Mouse (Mus musculus) embryonic facial prominence, embryonic 15.5 days (tissue): ENCODE results near the gene Cd72. TPM values are rescaled to one million over a fixed set of nuclear protein-coding genes. Genes with fewer than 3 reads are reported as not detected.

Source experiments
- ATAC-seq: fragments of 200-750 bp; cut with Nextera tagmentation; 2 replicates; pipeline ENCODE4 v1.8.0; 2017; ENCODE audit warnings: low read depth, moderate TSS enrichment; ENCODE audit not compliant: insufficient number of reproducible peaks, low FRiP score, low TSS enrichment
- H3K27ac ChIP-seq: fragments of 300-500 bp; sonication (generic); replicated peaks from 2 replicates; pipeline ENCODE4 v1.5.1; 2015; ENCODE audit warnings: mild to moderate bottlenecking, inconsistent platforms
- H3K27me3 ChIP-seq: fragments of 300-500 bp; sonication (generic); 2 replicates; pipeline ENCODE4 v1.6.1; 2015; ENCODE audit warnings: inconsistent platforms
- H3K36me3 ChIP-seq: fragments of 300-500 bp; sonication (generic); 2 replicates; pipeline ENCODE4 v1.6.1; 2015; ENCODE audit warnings: mild to moderate bottlenecking, inconsistent platforms
- H3K4me1 ChIP-seq: fragments of 300-500 bp; sonication (generic); 2 replicates; pipeline ENCODE4 v1.6.1; 2015; ENCODE audit warnings: inconsistent platforms
- H3K4me2 ChIP-seq: fragments of 300-500 bp; sonication (generic); replicated peaks from 2 replicates; pipeline ENCODE4 v1.6.1; 2015; ENCODE audit warnings: mild to moderate bottlenecking, inconsistent platforms
- H3K4me3 ChIP-seq: fragments of 300-500 bp; sonication (generic); replicated peaks from 2 replicates; pipeline ENCODE4 v1.5.1; 2015; ENCODE audit warnings: mild to moderate bottlenecking, inconsistent platforms
- H3K9ac ChIP-seq: fragments of 300-500 bp; sonication (generic); 2 replicates; pipeline ENCODE4 v1.6.1; 2015; ENCODE audit warnings: inconsistent platforms
- H3K9me3 ChIP-seq: fragments of 300-500 bp; sonication (generic); replicated peaks from 2 replicates; pipeline ENCODE4 v1.6.1; 2016; ENCODE audit warnings: inconsistent platforms
- WGBS: fragments of 180-500 bp; shearing (Covaris S2); methylation state at CpG from one replicate; pipeline ENCODE4 v1.1.7; 2015; 5-methylcytosine and 5-hydroxymethylcytosine counted together
- polyA plus RNA-seq: library from polyadenylated mRNA; unstranded; fragments of >200 nt; fragmentation: Nextera tagmentation; extraction: Ambion mirVana; gene quantifications from 2 replicates; pipeline ENCODE4 v1.2.1, GENCODE M21; 2015

Cd72 gene
- polyA plus RNA-seq, 1 experiment from 2014 or later: 3.1 TPM

GRCm38 (mm10) chr4:43400976-43401375 lies 53.5 kb downstream of the Cd72 start:
- 26% methylated on average over 10 of the region's 10 CpGs for WGBS
- ATAC-seq: peak; percentile 53
- H3K9ac ChIP-seq: no peak overlapping the region; the same call in 1 of the 2 replicates
- no peaks in the 10 kb centered on the region for H3K9me3 ChIP-seq
- no peak overlapping the region; the same call in 1 of the 2 replicates for H3K4me2 ChIP-seq
- H3K27ac ChIP-seq: peak overlapping the region; percentile 44; the same call in 1 of the 2 replicates
- no peaks in the 10 kb centered on the region for H3K36me3 ChIP-seq
- peaks cover 50% of the 10 kb centered on the region for H3K4me1 ChIP-seq
- H3K27me3 ChIP-seq: no peaks in the 10 kb centered on the region
- H3K4me3 ChIP-seq: no peak overlapping the region

- Histone ChIP-seq H3K4me3 (peak overlapping the region; percentile 15), H3K9me3 (no peaks in the 10 kb centered on the region), H3K27me3 (no peaks in the 10 kb centered on the region), H3K9ac (no peak overlapping the region), H3K27ac (peak overlapping the region; percentile 71), H3K36me3 (no peaks in the 10 kb centered on the region), H3K4me2 (peak overlapping the region; percentile 34), H3K4me1 (peaks cover 47% of the 10 kb centered on the region)
- 56% methylated on average over 31 of the region's 31 CpGs for WGBS
- peak; percentile 40; the same call in 1 of the 2 replicates for ATAC-seq
Measured at GRCm38 (mm10) chr4:43399391-43400131, 54.9 kb downstream of the Cd72 start.

GRCm38 (mm10) chr4:43398829-43399331 lies 55.5 kb downstream of the Cd72 start:
- H3K27ac ChIP-seq: peak overlapping the region; percentile 71
- peak; percentile 51; the same call in 1 of the 2 replicates for ATAC-seq
- peak overlapping the region; percentile 15 for H3K4me3 ChIP-seq
- H3K27me3 ChIP-seq: no peaks in the 10 kb centered on the region
- WGBS: 24% methylated on average over 17 of the region's 17 CpGs
- peaks cover 54% of the 10 kb centered on the region for H3K4me1 ChIP-seq
- H3K9ac ChIP-seq: no peak overlapping the region
- peak overlapping the region; percentile 34 for H3K4me2 ChIP-seq
- no peaks in the 10 kb centered on the region for H3K9me3 ChIP-seq
- no peaks in the 10 kb centered on the region for H3K36me3 ChIP-seq

- 66% methylated on average over 4 of the region's 4 CpGs for WGBS
- H3K27ac ChIP-seq: 0 out of 2 replicates have a peak overlapping the region, but pooled peaks have one; percentile 39
Measured at GRCm38 (mm10) chr4:43398014-43398413, 56.4 kb downstream of the Cd72 start.

More at GRCm38 (mm10) chr4:43398014-43398413, 56.4 kb downstream of the Cd72 start:
- ATAC-seq: no peak
- Histone ChIP-seq H3K9ac (no peak overlapping the region), H3K4me2 (no peak overlapping the region), H3K4me1 (peaks cover 55% of the 10 kb centered on the region), H3K27me3 (no peaks in the 10 kb centered on the region), H3K36me3 (no peaks in the 10 kb centered on the region), H3K9me3 (no peaks in the 10 kb centered on the region), H3K4me3 (no peak overlapping the region)

Other genes with a start within 250 kb of the Cd72 start
- gene Atp8b5, start 187.5 kb downstream of the Cd72 start, polyA plus RNA-seq: 0.42 and 0.63 TPM in 2 replicates
- gene Rusc2, start 72.6 kb downstream of the Cd72 start, polyA plus RNA-seq: 18.2 TPM in 2 replicates
- 0.41 and 0.44 TPM in 2 replicates for gene Fam166b, start 25.5 kb downstream of the Cd72 start, polyA plus RNA-seq
- gene Tesk1, start 12.7 kb downstream of the Cd72 start, polyA plus RNA-seq: 9.2 and 9.3 TPM in 2 replicates
- not detected in 2 replicates for gene Sit1, start 29.1 kb upstream of the Cd72 start, polyA plus RNA-seq
- gene Ccdc107, start 38.3 kb upstream of the Cd72 start, polyA plus RNA-seq: 71.7 and 81.0 TPM in 2 replicates
- 36.8 and 39.8 TPM in 2 replicates for gene Arhgef39, start 45.1 kb upstream of the Cd72 start, polyA plus RNA-seq
- 2.5 and 4.8 TPM in 2 replicates for gene Car9, start 52.3 kb upstream of the Cd72 start, polyA plus RNA-seq
- gene Tpm2, start 69.1 kb upstream of the Cd72 start, polyA plus RNA-seq: 456 and 604 TPM in 2 replicates
- 77.5 and 88.2 TPM in 2 replicates for gene Creb3, start 107.7 kb upstream of the Cd72 start, polyA plus RNA-seq
- 55.8 and 60.9 TPM in 2 replicates for gene Tln1, start 108.1 kb upstream of the Cd72 start, polyA plus RNA-seq
- 28.6 and 32.5 TPM in 2 replicates for gene Rgp1, start 124.1 kb upstream of the Cd72 start, polyA plus RNA-seq
- gene Gba2, start 124.2 kb upstream of the Cd72 start, polyA plus RNA-seq: 21.3 and 22.3 TPM in 2 replicates
- gene Msmp, start 129.9 kb upstream of the Cd72 start, polyA plus RNA-seq: 1.5 and 1.6 TPM in 2 replicates
- 19.7 and 20.9 TPM in 2 replicates for gene Npr2, start 177.3 kb upstream of the Cd72 start, polyA plus RNA-seq
- gene Spag8, start 199.0 kb upstream of the Cd72 start, polyA plus RNA-seq: 7.5 and 10.6 TPM in 2 replicates
- gene Hint2, start 201.8 kb upstream of the Cd72 start, polyA plus RNA-seq: 88.1 and 91.2 TPM in 2 replicates
- 5.3 and 6.1 TPM in 2 replicates for gene Tmem8b, start 214.3 kb upstream of the Cd72 start, polyA plus RNA-seq
- 2.9 and 4.3 TPM in 2 replicates for gene Fam221b, start 214.5 kb upstream of the Cd72 start, polyA plus RNA-seq
- not detected in 2 replicates for gene Olfr70, start 246.2 kb upstream of the Cd72 start, polyA plus RNA-seq